Mouse (Mus musculus) ES-E14 (cell line): ENCODE data around the gene Cubn.

Source experiments
- CHD2 ChIP-seq: IDR thresholded peaks from 2 replicates; pipeline ENCODE4 v1.6.1; 2014; ENCODE audit warnings: mild to moderate bottlenecking, low read depth, low read length, inconsistent platforms
- HCFC1 ChIP-seq: IDR thresholded peaks from 2 replicates; pipeline ENCODE4 v1.6.1; 2012; ENCODE audit warnings: low read length, inconsistent platforms, borderline replicate concordance; ENCODE audit not compliant: insufficient read depth
- ZC3H11A ChIP-seq: IDR thresholded peaks from 2 replicates; pipeline ENCODE4 v1.6.1; 2012; ENCODE audit warnings: low read depth, mild to moderate bottlenecking, inconsistent platforms, low read length, borderline replicate concordance
- ZNF384 ChIP-seq: IDR thresholded peaks from 2 replicates; pipeline ENCODE4 v1.6.1; 2012; ENCODE audit warnings: low read depth, low read length, inconsistent platforms

DNA sequence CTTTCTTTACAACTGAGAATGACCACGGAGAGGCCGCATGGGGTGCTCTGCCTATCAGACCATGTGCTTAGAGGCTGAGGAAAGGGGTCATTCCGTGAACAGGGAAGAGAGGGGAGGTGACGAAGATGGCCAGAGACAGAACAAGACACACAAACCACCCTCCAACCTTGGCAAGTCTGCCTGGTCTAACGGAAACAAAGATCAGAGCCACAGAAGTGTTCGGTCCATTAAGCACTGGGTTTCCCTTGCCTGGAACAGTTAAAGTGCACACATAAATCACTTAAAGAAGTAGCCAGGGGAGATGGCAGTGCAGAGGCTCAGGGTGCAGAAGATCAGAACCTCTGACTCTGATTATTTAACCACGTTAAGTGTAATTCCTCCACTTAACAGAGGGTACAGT lies 257.7 kb downstream of the Cubn start:
- TF ChIP-seq HCFC1: no peak
- no peak for TF ChIP-seq ZC3H11A
- TF ChIP-seq ZNF384: no peak
- no peak for TF ChIP-seq CHD2
